Mouse (Mus musculus) MN1 (cell line): ENCODE measurements around the gene Ptpru.
"Not testable (repeated sequence)": the region's sequence is repeated elsewhere in the genome, so short reads cannot be mapped to it uniquely, and the experiment has no call there.

Experiments
- DNase-seq: peaks from one replicate; pipeline ENCODE4 v3.0.0-alpha.2; 2016; ENCODE audit warnings: low spot score

Gene Ptpru

GRCm38 (mm10) chr4:131833971-131834609 lies 4.0 kb downstream of the Ptpru start:
- DNase-seq = no peak

- no peak for DNase-seq
Measured at GRCm38 (mm10) chr4:131832759-131833407, 5.2 kb downstream of the Ptpru start.

GRCm38 (mm10) chr4:131831546-131832045 lies 6.5 kb downstream of the Ptpru start:
- no peak for DNase-seq

GRCm38 (mm10) chr4:131829123-131829522 lies 9.0 kb downstream of the Ptpru start:
- no peak for DNase-seq

- peak; percentile 71 for DNase-seq
Measured at GRCm38 (mm10) chr4:131826905-131827304, 11.2 kb downstream of the Ptpru start.

GRCm38 (mm10) chr4:131825830-131826229 lies 12.3 kb downstream of the Ptpru start:
- DNase-seq = no peak

- DNase-seq = no peak
Measured at GRCm38 (mm10) chr4:131824939-131825338, 13.1 kb downstream of the Ptpru start.

GRCm38 (mm10) chr4:131822583-131822982 lies 15.5 kb downstream of the Ptpru start:
- DNase-seq = no peak

- peak; percentile 7 for DNase-seq
Measured at GRCm38 (mm10) chr4:131821161-131821731, 16.8 kb downstream of the Ptpru start.

GRCm38 (mm10) chr4:131818926-131819325 lies 19.2 kb downstream of the Ptpru start:
- DNase-seq = no peak

GRCm38 (mm10) chr4:131815774-131816173 lies 22.3 kb downstream of the Ptpru start:
- no peak for DNase-seq

GRCm38 (mm10) chr4:131814869-131815268 lies 23.2 kb downstream of the Ptpru start:
- DNase-seq = no peak

GRCm38 (mm10) chr4:131813798-131814197 lies 24.3 kb downstream of the Ptpru start:
- no peak for DNase-seq

GRCm38 (mm10) chr4:131812458-131812857 lies 25.6 kb downstream of the Ptpru start:
- no peak for DNase-seq

GRCm38 (mm10) chr4:131805255-131805654 lies 32.8 kb downstream of the Ptpru start:
- DNase-seq = no peak

GRCm38 (mm10) chr4:131804732-131805131 lies 33.4 kb downstream of the Ptpru start:
- DNase-seq = not testable (repeated sequence)

- no peak for DNase-seq
Measured at GRCm38 (mm10) chr4:131803846-131804245, 34.2 kb downstream of the Ptpru start.

GRCm38 (mm10) chr4:131798968-131799367 lies 39.1 kb downstream of the Ptpru start:
- DNase-seq = no peak

GRCm38 (mm10) chr4:131797920-131798319 lies 40.2 kb downstream of the Ptpru start:
- DNase-seq = no peak

GRCm38 (mm10) chr4:131797483-131797882 lies 40.6 kb downstream of the Ptpru start:
- DNase-seq = no peak

- DNase-seq = no peak
Measured at GRCm38 (mm10) chr4:131796312-131797080, 41.6 kb downstream of the Ptpru start.

GRCm38 (mm10) chr4:131786800-131787199 lies 51.3 kb downstream of the Ptpru start:
- DNase-seq = no peak
